9 mouse cellular contexts compared by ENCODE assay signal in genomic region chr17:6746452-6747231, GRCm38 (mm10). TPM values are rescaled to one million over a fixed set of nuclear protein-coding genes. Genes with fewer than 3 reads are reported as not detected.
A peak's percentile ranks its signal among the peaks of the same experiment; 100 is the strongest.
DNase-seq lines count a peak whose midpoint lies in the region; ATAC-seq and TF ChIP-seq lines count a peak whose summit lies in the region.
"Had no signal": no experiment of that assay in that cellular context is flagged by ENCODE, and none has a peak within 500 bp of the region (broad histone marks: within the 10 kb centered on the region; RNA-seq: fewer than 3 reads in every experiment).

No protein-coding gene starts in this region.

- intact Hi-C loops in heart, postnatal 14 days (cut with DNase I), result no loop called here

- no peak for TF ChIP-seq POLR2A in bone marrow, adult 2 months (IDR thresholded peaks at IDR 0.05; ENCODE audit: borderline replicate concordance, control insufficient read depth, low read depth, low read length)

- H3K36me3 ChIP-seq in hindbrain, embryonic 12.5 days, result no peaks in the 10 kb centered on the region
- peaks cover 52% of the 10 kb centered on the region for H3K36me3 ChIP-seq in midbrain, embryonic 10.5 days

- no peak overlapping the region for H3K9ac ChIP-seq in hindbrain, embryonic 12.5 days

- H3K9me3 ChIP-seq in hindbrain, embryonic 12.5 days (replicated peaks), result no peaks in the 10 kb centered on the region
- no peaks in the 10 kb centered on the region for H3K9me3 ChIP-seq in midbrain, embryonic 10.5 days (replicated peaks)

- no peak for ATAC-seq in hindbrain, embryonic 12.5 days (ENCODE audit: low FRiP score)

- TF ChIP-seq CTCF in bone marrow, adult 2 months (IDR thresholded peaks at IDR 0.05; ENCODE audit: control insufficient read depth, insufficient read depth, low read length), result no peak

- peak; percentile 97 for DNase-seq in heart, adult 11 months
- DNase-seq in heart, postnatal 14 days, result no peak
- no peak for DNase-seq in midbrain, embryonic 10.5 days (ENCODE audit: low spot score)
- DNase-seq in frontal cortex, postnatal 25 days (ENCODE audit: low spot score in 2 of 2), result no peak
- DNase-seq in frontal cortex, postnatal 10 days (ENCODE audit: low spot score in 2 of 2), result no peak
- no peak for DNase-seq in layer of hippocampus, adult 11-12 months (ENCODE audit: low spot score)

- H3K4me1 ChIP-seq in bone marrow, adult 2 months (ENCODE audit: control insufficient read depth, insufficient read depth, low read length), result peaks cover 16% of the 10 kb centered on the region
- peaks cover 62% of the 10 kb centered on the region for H3K4me1 ChIP-seq in hindbrain, embryonic 12.5 days
- H3K4me1 ChIP-seq in midbrain, embryonic 10.5 days, result peaks cover 61% of the 10 kb centered on the region

- no peak overlapping the region for H3K4me3 ChIP-seq in bone marrow, adult 2 months (replicated peaks; ENCODE audit: control insufficient read depth, low read depth, low read length)
- no peak overlapping the region for H3K4me3 ChIP-seq in hindbrain, embryonic 12.5 days
- H3K4me3 ChIP-seq in midbrain, embryonic 10.5 days, result no peak overlapping the region

- WGBS in bone marrow, adult 2 months, result 25% methylated on average over 9 of the region's 9 CpGs
- 60% methylated on average over 9 of the region's 9 CpGs for WGBS in hindbrain, embryonic 12.5 days
- 82% methylated on average over 9 of the region's 9 CpGs for whole genome bisulfite sequencing in midbrain, embryonic 10.5 days

- peak overlapping the region; percentile 79 for H3K27ac ChIP-seq in bone marrow, adult 2 months (ENCODE audit: control insufficient read depth, insufficient read depth, low read depth, low read length, poor library complexity)
- H3K27ac ChIP-seq in hindbrain, embryonic 12.5 days, result peak overlapping the region; percentile 67; the same call in 1 of the 2 replicates
- peak overlapping the region; percentile 69 for H3K27ac ChIP-seq in midbrain, embryonic 10.5 days (replicated peaks)

- no peak overlapping the region for H3K4me2 ChIP-seq in hindbrain, embryonic 12.5 days (replicated peaks)

- no peaks in the 10 kb centered on the region for H3K27me3 ChIP-seq in hindbrain, embryonic 12.5 days
- H3K27me3 ChIP-seq in midbrain, embryonic 10.5 days (ENCODE audit: low read depth, poor library complexity, severe bottlenecking), result peaks cover 10% of the 10 kb centered on the region; the same call in 1 of the 2 replicates
- H3K27me3 ChIP-seq: CH12.LX had no signal

RNA-seq across cellular contexts. Expression of gene Ezr, which starts 35.9 kb away (rescaled TPM):
- total RNA-seq in heart, postnatal 14 days (2021), result 10 to 100 TPM; 48.8 to 56.9 TPM
- polyA plus RNA-seq in bone marrow, adult 2 months (2011; ENCODE audit: insufficient read depth, insufficient read length, low replicate concordance, missing spikeins), result 71.7 and 82.0 TPM in 2 replicates
- polyA plus RNA-seq in hindbrain, embryonic 12.5 days (2016; fragmentation: Nextera tagmentation; extraction: Ambion mirVana), result 97.9 and 103 TPM in 2 replicates
- polyA plus RNA-seq in midbrain, embryonic 10.5 days (2016; fragmentation: Nextera tagmentation; extraction: Ambion mirVana), result 54.9 and 56.7 TPM in 2 replicates
